Mouse (Mus musculus): ENCODE results near the gene Hspbap1. TPM values are rescaled to one million over a fixed set of nuclear protein-coding genes. Genes with fewer than 3 reads are reported as not detected.

The Hspbap1 gene
- total and polyA plus RNA-seq, 3 experiments, result 7.2 to 9.6 TPM; not detected in 1

DNA sequence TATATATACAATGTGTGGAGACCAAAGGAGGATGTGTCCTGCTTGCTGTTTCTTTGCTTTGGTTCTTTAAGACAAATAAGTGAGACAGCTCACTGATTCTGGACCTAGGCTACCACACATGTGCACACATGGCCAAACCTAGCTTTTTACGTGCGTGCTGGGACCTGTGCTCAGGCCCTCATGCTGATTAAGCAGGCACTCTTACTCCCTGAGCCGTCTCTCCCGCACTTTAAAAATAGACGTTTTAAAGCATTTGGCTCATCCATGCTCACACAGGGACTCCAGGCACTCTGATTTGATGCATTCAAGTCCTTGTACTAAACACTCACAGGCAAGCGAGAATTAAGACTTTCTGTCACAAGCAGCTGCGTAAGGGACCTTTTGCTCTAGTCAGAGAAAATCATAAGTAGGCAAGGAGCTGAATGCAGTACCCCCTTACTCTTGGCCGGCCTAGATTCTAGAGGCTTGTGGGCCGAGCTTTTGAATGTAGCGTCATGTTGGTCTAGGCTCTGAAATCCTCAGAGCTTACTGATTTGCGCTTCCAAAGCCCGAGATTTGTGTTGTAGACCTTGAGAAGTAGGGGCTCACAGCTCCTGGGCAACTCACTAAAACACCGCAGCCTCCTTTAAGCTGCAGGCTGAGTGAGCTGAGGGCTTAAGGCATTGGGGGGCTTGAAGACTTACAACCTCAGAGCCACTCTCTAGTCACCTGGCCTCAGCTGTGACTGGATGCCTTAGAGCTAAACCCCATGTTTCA, 12.5 kb downstream of the Hspbap1 start:
- no peaks in the 10 kb centered on the region for H3K9me3 ChIP-seq (replicated peaks; ENCODE audit: insufficient read depth, low read length)
- peaks cover 2% of the 10 kb centered on the region; the same call in 1 of the 2 replicates for H3K79me2 ChIP-seq (ENCODE audit: control insufficient read depth, insufficient read depth, low read length, poor library complexity)
- no peak for DNase-seq (ENCODE audit: low read depth, low spot score)
- no peak overlapping the region for H3K4me3 ChIP-seq (ENCODE audit: control insufficient read depth in 1 of 2, insufficient read depth in 1 of 2, low read depth in 2 of 2, low read length in 2 of 2)
- no peak overlapping the region for H3K27ac ChIP-seq (ENCODE audit: control insufficient read depth, low read depth, low read length)
- no peaks in the 10 kb centered on the region for H3K27me3 ChIP-seq (ENCODE audit: control insufficient read depth in 1 of 2, insufficient read depth in 2 of 2, low read length in 2 of 2)
- TF ChIP-seq USF2 (IDR thresholded peaks at IDR 0.05; ENCODE audit: borderline replicate concordance in 1 of 2, insufficient read depth in 1 of 2, low read depth in 1 of 2, low read length in 2 of 2) (no peak), CHD1 (IDR thresholded peaks at IDR 0.05; ENCODE audit: low read depth, low read length) (no peak), MAX (IDR thresholded peaks at IDR 0.05; ENCODE audit: low read length) (no peak), ZKSCAN1 (IDR thresholded peaks at IDR 0.05; ENCODE audit: low read depth, low read length) (no peak), POLR2A (IDR thresholded peaks at IDR 0.05; ENCODE audit: control insufficient read depth in 1 of 2, insufficient read depth in 1 of 2, low read depth in 1 of 2, low read length in 2 of 2, poor library complexity in 1 of 2) (no peak), POLR2AphosphoS5 (IDR thresholded peaks at IDR 0.05; ENCODE audit: borderline replicate concordance, low read depth, low read length) (no peak), RCOR1 (IDR thresholded peaks at IDR 0.05; ENCODE audit: low read depth, low read length) (no peak), UBTF (IDR thresholded peaks at IDR 0.05; ENCODE audit: borderline replicate concordance, insufficient read depth, low read depth, low read length) (no peak), RAD21 (IDR thresholded peaks at IDR 0.05; ENCODE audit: low read depth, low read length) (no peak), USF1 (IDR thresholded peaks at IDR 0.05; ENCODE audit: low read depth, low read length) (no peak), TAL1 (IDR thresholded peaks at IDR 0.05; ENCODE audit: low read length) (no peak), TBP (IDR thresholded peaks at IDR 0.05; ENCODE audit: low read depth, low read length) (no peak), TCF12 (IDR thresholded peaks at IDR 0.05; ENCODE audit: low read depth, low read length) (no peak), ETS1 (IDR thresholded peaks at IDR 0.05; ENCODE audit: low read depth, low read length) (no peak), CTCF (IDR thresholded peaks at IDR 0.05 in 2 of 3, conservative IDR thresholded peaks at IDR 0.05 in 1 of 3; ENCODE audit: control insufficient read depth in 1 of 3, insufficient read depth in 1 of 3, low read depth in 2 of 3, low read length in 3 of 3, poor library complexity in 1 of 3, severe bottlenecking in 1 of 3) (no peak)
- H3K36me3 ChIP-seq (ENCODE audit: control insufficient read depth in 1 of 2, insufficient read depth in 2 of 2, low read length in 2 of 2), result peaks cover 0 to 17% of the 10 kb centered on the region in 2 experiments; a peak in 2 of 4 replicates
- H3K9ac ChIP-seq (ENCODE audit: control insufficient read depth, low read depth, low read length, poor library complexity, severe bottlenecking), result no peak overlapping the region
- H3K4me1 ChIP-seq (ENCODE audit: control insufficient read depth in 1 of 2, insufficient read depth in 2 of 2, low read length in 2 of 2), result peaks cover 0 to 11% of the 10 kb centered on the region in 2 experiments; a peak in 3 of 4 replicates

DNA sequence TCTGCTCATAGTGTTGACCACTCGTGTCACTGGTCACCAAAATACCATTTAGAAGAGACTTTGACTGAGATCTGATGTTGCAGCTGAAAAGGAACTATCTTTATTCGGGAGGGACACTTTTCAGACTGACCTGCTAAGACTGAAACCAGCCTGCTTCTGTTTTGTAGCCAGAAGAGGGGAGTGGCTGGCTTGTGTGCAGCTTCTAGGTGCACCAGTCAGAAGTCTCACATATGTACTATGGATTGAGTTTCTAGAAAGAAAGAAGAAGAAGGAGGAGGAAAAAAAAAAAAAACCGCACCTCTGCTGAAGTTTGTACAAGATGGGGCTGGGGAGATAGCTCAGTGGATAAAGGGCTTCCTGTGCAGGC, 13.0 kb downstream of the Hspbap1 start:
- TF ChIP-seq ZNF384 (IDR thresholded peaks at IDR 0.05; ENCODE audit: low read depth, low read length) (0 out of 2 replicates have a peak, but pooled peaks have one; percentile 44), POLR2A (IDR thresholded peaks at IDR 0.05; ENCODE audit: control insufficient read depth in 1 of 2, insufficient read depth in 1 of 2, low read depth in 1 of 2, low read length in 2 of 2, poor library complexity in 1 of 2) (no peak), GATA1 (IDR thresholded peaks at IDR 0.05; ENCODE audit: low read depth, low read length) (0 out of 2 replicates have a peak, but pooled peaks have one; percentile 8), ZC3H11A (IDR thresholded peaks at IDR 0.05; ENCODE audit: low read depth, low read length) (no peak), RAD21 (IDR thresholded peaks at IDR 0.05; ENCODE audit: low read depth, low read length) (no peak), MAX (IDR thresholded peaks at IDR 0.05; ENCODE audit: low read length) (no peak)

More for the DNA sequence above, 13.0 kb downstream of the Hspbap1 start:
- Histone ChIP-seq H3K4me1 (ENCODE audit: control insufficient read depth in 1 of 2, insufficient read depth in 2 of 2, low read length in 2 of 2) (peaks cover 0 to 11% of the 10 kb centered on the region in 2 experiments; a peak in 3 of 4 replicates), H3K27ac (ENCODE audit: control insufficient read depth, low read depth, low read length) (no peak overlapping the region), H3K27me3 (ENCODE audit: control insufficient read depth in 1 of 2, insufficient read depth in 2 of 2, low read length in 2 of 2) (no peaks in the 10 kb centered on the region), H3K36me3 (ENCODE audit: control insufficient read depth in 1 of 2, insufficient read depth in 2 of 2, low read length in 2 of 2) (peaks cover 0 to 17% of the 10 kb centered on the region in 2 experiments; a peak in 2 of 4 replicates), H3K9ac (ENCODE audit: control insufficient read depth, low read depth, low read length, poor library complexity, severe bottlenecking) (no peak overlapping the region), H3K79me2 (ENCODE audit: control insufficient read depth, insufficient read depth, low read length, poor library complexity) (peaks cover 2% of the 10 kb centered on the region; the same call in 1 of the 2 replicates), H3K4me3 (ENCODE audit: control insufficient read depth in 1 of 2, insufficient read depth in 1 of 2, low read depth in 2 of 2, low read length in 2 of 2) (no peak overlapping the region), H3K9me3 (replicated peaks; ENCODE audit: insufficient read depth, low read length) (no peaks in the 10 kb centered on the region)
- peak; percentile 22 for DNase-seq (ENCODE audit: low read depth, low spot score)

Measured in MEL (cell line).